Mouse (Mus musculus) heart, embryonic 10.5 days (tissue): ENCODE results near the gene Wfdc16. TPM values are rescaled to one million over a fixed set of nuclear protein-coding genes. Genes with fewer than 3 reads are reported as not detected.
"Not testable (repeated sequence)": the region's sequence is repeated elsewhere in the genome, so short reads cannot be mapped to it uniquely, and the experiment has no call there.

Experiments
- DNase-seq: peaks from one replicate; pipeline ENCODE4 v3.0.0-alpha.2; 2017; ENCODE audit warnings: low spot score
- H3K27ac ChIP-seq: fragments of 300-500 bp; sonication (generic); 2 replicates; pipeline ENCODE4 v1.5.1; 2016; ENCODE audit warnings: mild to moderate bottlenecking
- H3K27me3 ChIP-seq: fragments of 300-500 bp; sonication (generic); 2 replicates; pipeline ENCODE4 v1.6.1; 2016; ENCODE audit warnings: mild to moderate bottlenecking; ENCODE audit not compliant: poor library complexity, insufficient read depth, severe bottlenecking
- H3K36me3 ChIP-seq: fragments of 300-500 bp; sonication (generic); 2 replicates; pipeline ENCODE4 v1.6.1; 2016; ENCODE audit warnings: mild to moderate bottlenecking, moderate library complexity
- H3K4me1 ChIP-seq: fragments of 300-500 bp; sonication (generic); 2 replicates; pipeline ENCODE4 v1.6.1; 2016; ENCODE audit warnings: mild to moderate bottlenecking
- H3K4me3 ChIP-seq: fragments of 300-500 bp; sonication (generic); 2 replicates; pipeline ENCODE4 v1.5.1; 2016; ENCODE audit warnings: mild to moderate bottlenecking, moderate library complexity
- H3K9me3 ChIP-seq: fragments of 300-500 bp; sonication (generic); 2 replicates; pipeline ENCODE4 v1.6.1; 2016; ENCODE audit warnings: mild to moderate bottlenecking, moderate library complexity
- WGBS: fragments of 180-500 bp; shearing (Covaris S2); methylation state at CpG from one replicate; pipeline ENCODE4 v1.1.7; 2016; 5-methylcytosine and 5-hydroxymethylcytosine counted together
- polyA plus RNA-seq: library from polyadenylated mRNA; unstranded; fragments of >200 nt; fragmentation: Nextera tagmentation; extraction: Ambion mirVana; gene quantifications from 2 replicates; pipeline ENCODE4 v1.2.1, GENCODE M21; 2016

The Wfdc16 gene
- polyA plus RNA-seq, 1 experiment from 2014 or later, result not detected

DNA sequence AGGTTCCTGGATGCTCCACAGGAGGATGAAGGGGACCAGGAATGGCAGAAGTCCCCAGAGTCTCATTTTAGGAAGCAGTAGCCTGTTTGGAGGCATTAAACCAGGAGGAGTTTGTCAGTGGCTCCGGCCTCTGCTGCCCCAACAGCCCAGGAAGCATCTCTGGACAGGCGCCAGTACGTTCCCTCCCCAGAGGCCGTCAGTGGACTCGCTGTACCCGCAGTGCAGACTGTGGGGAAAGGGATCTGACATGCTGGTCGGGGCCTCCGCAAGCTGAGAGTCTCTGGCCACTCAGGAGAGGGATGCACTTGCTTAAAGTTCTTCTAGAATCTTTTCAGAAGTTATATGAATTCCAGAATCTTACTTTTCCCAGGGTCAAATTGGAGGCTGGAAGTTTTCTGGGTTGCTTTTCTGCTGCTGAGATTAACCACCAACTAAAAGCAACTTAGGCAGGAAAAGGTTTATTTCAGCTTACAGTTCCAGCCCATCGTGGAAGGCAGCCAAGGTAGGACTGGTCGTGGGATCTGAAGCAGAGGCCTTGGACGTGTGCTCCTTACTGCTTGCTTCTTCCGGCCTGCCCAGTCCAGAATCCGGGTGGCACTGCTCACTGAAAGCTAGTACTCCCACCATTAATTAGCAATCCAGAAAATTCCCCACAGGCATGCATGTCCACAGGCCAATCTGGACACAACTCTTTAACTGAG lies 53.4 kb downstream of the Wfdc16 start, which contains the start of gene Wfdc6a:
TSS of gene Wfdc6a (minus strand) at position 423 of the 701 bp plus-strand sequence.
- not testable (repeated sequence) for H3K27ac ChIP-seq, H3K4me1 ChIP-seq, H3K27me3 ChIP-seq, H3K36me3 ChIP-seq, H3K9me3 ChIP-seq, DNase-seq, H3K4me3 ChIP-seq
- WGBS, result 73% methylated on average over 13 of the region's 13 CpGs

Other genes with a start within 250 kb of the Wfdc16 start
- 0.92 TPM in 1 of 2 replicates, not detected in the other for gene Slpi, start 249.7 kb downstream of the Wfdc16 start, polyA plus RNA-seq
- gene Rbpjl, start 235.7 kb downstream of the Wfdc16 start, polyA plus RNA-seq, result 0.02 and 0.08 TPM in 2 replicates
- 0.76 and 1.2 TPM in 2 replicates for gene Matn4, start 233.6 kb downstream of the Wfdc16 start, polyA plus RNA-seq
- gene Sdc4, start 194.9 kb downstream of the Wfdc16 start, polyA plus RNA-seq, result 37.3 and 37.8 TPM in 2 replicates
- gene Sys1, start 181.8 kb downstream of the Wfdc16 start, polyA plus RNA-seq, result 41.2 and 52.5 TPM in 2 replicates
- gene Gm20458, start 177.8 kb downstream of the Wfdc16 start, polyA plus RNA-seq, result 10.3 and 11.7 TPM in 2 replicates
- not detected in 2 replicates for gene Trp53tg5, start 165.1 kb downstream of the Wfdc16 start, polyA plus RNA-seq
- gene Dbndd2, start 152.7 kb downstream of the Wfdc16 start, polyA plus RNA-seq, result 7.4 and 16.5 TPM in 2 replicates
- gene Pigt, start 141.3 kb downstream of the Wfdc16 start, polyA plus RNA-seq, result 51.0 and 59.1 TPM in 2 replicates
- gene Wfdc2, start 76.4 kb downstream of the Wfdc16 start, polyA plus RNA-seq, result 11.1 and 28.0 TPM in 2 replicates
- not detected in 2 replicates for gene Spint3, start 65.3 kb downstream of the Wfdc16 start, polyA plus RNA-seq
- gene Wfdc6a, start 53.3 kb downstream of the Wfdc16 start, polyA plus RNA-seq, result not detected in 2 replicates
- not detected in 2 replicates for gene Eppin, start 45.2 kb downstream of the Wfdc16 start, polyA plus RNA-seq
- gene Wfdc6b, start 25.3 kb downstream of the Wfdc16 start, polyA plus RNA-seq, result not detected in 2 replicates
- gene Wfdc8, start 25.2 kb downstream of the Wfdc16 start, polyA plus RNA-seq, result not detected in 2 replicates
- gene Wfdc10, start 17.2 kb upstream of the Wfdc16 start, polyA plus RNA-seq, result not detected in 2 replicates
- not detected in 2 replicates for gene Wfdc9, start 17.8 kb upstream of the Wfdc16 start, polyA plus RNA-seq
- gene Wfdc11, start 35.3 kb upstream of the Wfdc16 start, polyA plus RNA-seq, result not detected in 2 replicates
- not detected in 2 replicates for gene Wfdc13, start 46.3 kb upstream of the Wfdc16 start, polyA plus RNA-seq
- gene Spint4, start 59.7 kb upstream of the Wfdc16 start, polyA plus RNA-seq, result not detected in 2 replicates
- not detected in 2 replicates for gene Spint5, start 76.5 kb upstream of the Wfdc16 start, polyA plus RNA-seq
- gene Wfdc3, start 107.1 kb upstream of the Wfdc16 start, polyA plus RNA-seq, result 0.43 and 0.49 TPM in 2 replicates
- gene Dnttip1, start 107.2 kb upstream of the Wfdc16 start, polyA plus RNA-seq, result 60.3 and 76.6 TPM in 2 replicates
- 496 and 550 TPM in 2 replicates for gene Ube2c, start 131.1 kb upstream of the Wfdc16 start, polyA plus RNA-seq
- 0.67 TPM in 1 of 2 replicates, not detected in the other for gene Tnnc2, start 141.2 kb upstream of the Wfdc16 start, polyA plus RNA-seq
- 19.1 and 29.5 TPM in 2 replicates for gene Snx21, start 147.0 kb upstream of the Wfdc16 start, polyA plus RNA-seq
- gene Acot8, start 166.1 kb upstream of the Wfdc16 start, polyA plus RNA-seq, result 17.8 and 21.5 TPM in 2 replicates
- gene Zswim3, start 166.3 kb upstream of the Wfdc16 start, polyA plus RNA-seq, result 7.7 and 9.7 TPM in 2 replicates
- gene Zswim1, start 183.9 kb upstream of the Wfdc16 start, polyA plus RNA-seq, result 13.7 and 14.3 TPM in 2 replicates
- gene Spata25, start 189.7 kb upstream of the Wfdc16 start, polyA plus RNA-seq, result 0.38 TPM in 1 of 2 replicates, not detected in the other
- 138 and 149 TPM in 2 replicates for gene Ctsa, start 194.1 kb upstream of the Wfdc16 start, polyA plus RNA-seq
- gene Neurl2, start 194.7 kb upstream of the Wfdc16 start, polyA plus RNA-seq, result 28.2 and 55.0 TPM in 2 replicates
- 8.1 and 12.6 TPM in 2 replicates for gene Pltp, start 218.9 kb upstream of the Wfdc16 start, polyA plus RNA-seq
- gene Pcif1, start 240.5 kb upstream of the Wfdc16 start, polyA plus RNA-seq, result 57.9 and 61.5 TPM in 2 replicates